Mouse (Mus musculus) intestine, embryonic 15.5 days (tissue): Measurements from ENCODE around the gene Anxa2. TPM values are rescaled to one million over a fixed set of nuclear protein-coding genes. Genes with fewer than 3 reads are reported as not detected.

Source experiments
- ATAC-seq: fragments of 200-750 bp; cut with Nextera tagmentation; 2 replicates; pipeline ENCODE4 v1.8.0; 2017; ENCODE audit warnings: moderate TSS enrichment, moderate library complexity
- H3K27ac ChIP-seq: fragments of 300-500 bp; sonication (generic); 2 replicates; pipeline ENCODE4 v1.5.1; 2015; ENCODE audit warnings: mild to moderate bottlenecking, inconsistent platforms
- H3K27me3 ChIP-seq: fragments of 300-500 bp; sonication (generic); replicated peaks from 2 replicates; pipeline ENCODE4 v1.6.1; 2015; ENCODE audit warnings: inconsistent platforms
- H3K36me3 ChIP-seq: fragments of 300-500 bp; sonication (generic); 2 replicates; pipeline ENCODE4 v1.6.1; 2015; ENCODE audit warnings: inconsistent platforms
- H3K4me1 ChIP-seq: fragments of 300-500 bp; sonication (generic); replicated peaks from 2 replicates; pipeline ENCODE4 v1.6.1; 2015; ENCODE audit warnings: inconsistent platforms
- H3K4me2 ChIP-seq: fragments of 300-500 bp; sonication (generic); replicated peaks from 2 replicates; pipeline ENCODE4 v1.6.1; 2015; ENCODE audit warnings: mild to moderate bottlenecking, inconsistent platforms
- H3K4me3 ChIP-seq: fragments of 300-500 bp; sonication (generic); replicated peaks from 2 replicates; pipeline ENCODE4 v1.5.1; 2015; ENCODE audit warnings: inconsistent platforms
- H3K9ac ChIP-seq: fragments of 300-500 bp; sonication (generic); 2 replicates; pipeline ENCODE4 v1.6.1; 2015; ENCODE audit warnings: inconsistent platforms
- H3K9me3 ChIP-seq: fragments of 300-500 bp; sonication (generic); 2 replicates; pipeline ENCODE4 v1.6.1; 2016; ENCODE audit warnings: inconsistent platforms
- WGBS: fragments of 180-500 bp; shearing (Covaris S2); methylation state at CpG from one replicate; pipeline ENCODE4 v1.1.7; 2015; 5-methylcytosine and 5-hydroxymethylcytosine counted together
- polyA plus RNA-seq: library from polyadenylated mRNA; unstranded; fragments of >200 nt; fragmentation: Nextera tagmentation; extraction: Ambion mirVana; gene quantifications from 2 replicates; pipeline ENCODE4 v1.2.1, GENCODE M21; 2015

Gene Anxa2
- polyA plus RNA-seq: 462 and 533 TPM in 2 replicates

GRCm38 (mm10) chr9:69453066-69453900 lies at the start of gene Anxa2:
Anxa2 (plus strand) TSS chr9:69453620.
- Histone ChIP-seq H3K27ac (peak within 1 kb of the TSS; percentile 92), H3K27me3 (no peaks in the 10 kb centered on the region), H3K4me1 (peaks cover 31% of the 10 kb centered on the region), H3K36me3 (no peaks in the 10 kb centered on the region), H3K9me3 (no peaks in the 10 kb centered on the region), H3K4me2 (peak within 1 kb of the TSS; percentile 82), H3K4me3 (peak within 1 kb of the TSS; percentile 71), H3K9ac (peak within 1 kb of the TSS; percentile 80)
- 6% methylated on average over 36 of the region's 37 CpGs for WGBS
- peak; percentile 89 for ATAC-seq

DNA sequence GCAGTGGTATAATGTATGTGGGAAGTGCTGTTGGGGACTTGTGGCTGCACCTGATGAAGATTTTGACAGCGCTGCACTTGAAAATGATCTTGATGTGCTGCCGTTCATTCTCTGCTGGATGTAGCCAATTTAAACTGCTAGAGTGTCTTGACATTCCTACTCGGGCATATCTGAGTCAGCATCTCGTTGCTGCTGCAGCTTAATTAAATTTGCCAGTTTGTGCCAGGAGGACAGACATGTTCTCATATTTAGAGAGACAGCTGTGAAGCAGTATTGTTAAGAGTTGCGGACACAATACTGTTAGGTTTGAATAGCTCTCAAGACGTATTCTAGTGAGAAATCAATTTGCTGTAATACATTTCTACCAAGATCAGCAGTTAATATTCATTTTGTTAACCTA lies 48.7 kb upstream of the Anxa2 start:
- Histone ChIP-seq H3K4me3 (no peak overlapping the region), H3K27me3 (no peaks in the 10 kb centered on the region), H3K4me1 (no peaks in the 10 kb centered on the region), H3K27ac (no peak overlapping the region), H3K9ac (no peak overlapping the region), H3K4me2 (no peak overlapping the region), H3K9me3 (no peaks in the 10 kb centered on the region), H3K36me3 (no peaks in the 10 kb centered on the region)
- 83% methylated on average over 6 of the region's 6 CpGs for WGBS
- ATAC-seq: no peak

DNA sequence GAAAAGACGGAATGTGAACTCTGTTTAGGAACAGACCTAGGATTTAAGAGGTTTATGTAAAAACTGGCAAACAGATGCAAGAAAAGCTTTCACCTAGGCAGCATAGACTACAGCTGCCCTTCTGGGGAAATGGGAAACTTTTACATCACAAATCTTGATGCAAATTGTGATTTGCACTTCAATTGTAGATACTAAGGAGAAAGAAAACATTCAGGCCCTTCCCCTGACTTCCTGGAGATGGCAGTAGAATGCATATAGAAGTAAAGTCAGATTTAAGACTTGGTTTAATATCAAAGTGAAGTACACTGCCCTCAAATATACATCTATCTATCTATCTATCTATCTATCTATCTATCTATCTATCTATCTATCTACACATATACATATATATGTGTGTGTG lies 33.9 kb upstream of the Anxa2 start:
- no peak overlapping the region for H3K9ac ChIP-seq
- H3K27ac ChIP-seq: no peak overlapping the region
- no peak overlapping the region for H3K4me2 ChIP-seq
- H3K27me3 ChIP-seq: no peaks in the 10 kb centered on the region
- WGBS: 89% methylated on average over 1 of the region's 1 CpGs
- H3K4me3 ChIP-seq: no peak overlapping the region
- H3K4me1 ChIP-seq: no peaks in the 10 kb centered on the region
- no peaks in the 10 kb centered on the region for H3K9me3 ChIP-seq
- H3K36me3 ChIP-seq: peaks cover 8% of the 10 kb centered on the region; the same call in 1 of the 2 replicates
- ATAC-seq: no peak

GRCm38 (mm10) chr9:69430531-69430930 lies 22.9 kb upstream of the Anxa2 start:
- no peak for ATAC-seq

DNA sequence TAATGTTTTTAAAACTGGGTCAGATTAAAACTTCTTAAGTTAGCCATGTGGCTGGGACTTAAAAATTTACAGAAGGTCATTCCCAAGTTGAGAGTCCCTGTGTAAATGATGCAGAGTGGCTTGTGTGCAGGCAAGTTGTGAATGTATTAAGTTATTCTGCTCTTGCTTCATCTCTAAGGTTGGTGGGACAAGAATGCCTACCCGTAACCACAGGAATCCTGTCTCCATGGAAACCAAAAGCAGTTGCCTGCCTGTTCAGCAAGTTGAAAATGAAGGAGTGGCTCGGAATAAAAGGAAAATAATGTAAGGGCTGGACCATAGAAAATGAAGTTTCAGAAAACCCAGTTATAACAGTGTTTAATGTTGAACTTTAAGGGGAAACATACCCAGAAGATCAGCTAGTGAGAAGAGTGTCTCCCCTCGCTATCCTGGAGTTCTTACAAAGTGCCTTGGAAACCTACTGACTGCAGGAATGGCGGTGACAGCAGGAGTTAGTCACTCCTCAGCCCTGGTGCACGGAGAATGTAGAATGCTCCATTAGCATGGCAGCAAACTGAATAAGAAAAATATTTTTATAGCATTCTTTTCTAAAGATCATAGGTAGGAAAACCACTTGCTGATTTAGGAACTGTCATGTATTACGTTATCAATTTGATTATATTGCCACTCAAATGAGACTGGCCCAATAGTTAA lies 21.4 kb upstream of the Anxa2 start:
- no peak overlapping the region for H3K4me3 ChIP-seq
- no peak overlapping the region for H3K9ac ChIP-seq
- H3K27me3 ChIP-seq: no peaks in the 10 kb centered on the region
- WGBS: 71% methylated on average over 6 of the region's 6 CpGs
- no peaks in the 10 kb centered on the region for H3K9me3 ChIP-seq
- no peak overlapping the region for H3K4me2 ChIP-seq
- no peak overlapping the region for H3K27ac ChIP-seq
- H3K4me1 ChIP-seq: no peaks in the 10 kb centered on the region
- ATAC-seq: no peak
- 0 out of 2 replicates have a peak, but pooled peaks cover 7% of the 10 kb centered on the region for H3K36me3 ChIP-seq

More at GRCm38 (mm10) chr9:69430531-69430930, 22.9 kb upstream of the Anxa2 start:
- Histone ChIP-seq H3K4me2 (no peak overlapping the region), H3K4me1 (no peaks in the 10 kb centered on the region), H3K27ac (no peak overlapping the region), H3K9ac (no peak overlapping the region), H3K27me3 (no peaks in the 10 kb centered on the region), H3K4me3 (no peak overlapping the region), H3K9me3 (no peaks in the 10 kb centered on the region), H3K36me3 (0 out of 2 replicates have a peak, but pooled peaks cover 7% of the 10 kb centered on the region)
- WGBS: 84% methylated on average over 3 of the region's 3 CpGs

- WGBS: 84% methylated on average over 10 of the region's 10 CpGs
- H3K27me3 ChIP-seq: no peaks in the 10 kb centered on the region
- no peak overlapping the region for H3K27ac ChIP-seq
These were observed 18.2 kb upstream of the Anxa2 start for GRCm38 (mm10) chr9:69435194-69435593.

GRCm38 (mm10) chr9:69435662-69436061 lies 17.8 kb upstream of the Anxa2 start:
- H3K4me2 ChIP-seq: no peak overlapping the region
- 0 out of 2 replicates have a peak, but pooled peaks cover 4% of the 10 kb centered on the region for H3K4me1 ChIP-seq
- 0 out of 2 replicates have a peak, but pooled peaks have one; percentile 36 for ATAC-seq
- H3K36me3 ChIP-seq: 0 out of 2 replicates have a peak, but pooled peaks cover 4% of the 10 kb centered on the region
- no peak overlapping the region for H3K27ac ChIP-seq
- H3K4me3 ChIP-seq: no peak overlapping the region
- no peak overlapping the region for H3K9ac ChIP-seq
- H3K9me3 ChIP-seq: no peaks in the 10 kb centered on the region
- no peaks in the 10 kb centered on the region for H3K27me3 ChIP-seq

More at GRCm38 (mm10) chr9:69435194-69435593, 18.2 kb upstream of the Anxa2 start:
- no peak overlapping the region for H3K9ac ChIP-seq
- H3K4me1 ChIP-seq: 0 out of 2 replicates have a peak, but pooled peaks cover 4% of the 10 kb centered on the region
- H3K4me2 ChIP-seq: no peak overlapping the region
- no peak for ATAC-seq
- H3K4me3 ChIP-seq: no peak overlapping the region
- H3K9me3 ChIP-seq: no peaks in the 10 kb centered on the region
- H3K36me3 ChIP-seq: 0 out of 2 replicates have a peak, but pooled peaks cover 4% of the 10 kb centered on the region

DNA sequence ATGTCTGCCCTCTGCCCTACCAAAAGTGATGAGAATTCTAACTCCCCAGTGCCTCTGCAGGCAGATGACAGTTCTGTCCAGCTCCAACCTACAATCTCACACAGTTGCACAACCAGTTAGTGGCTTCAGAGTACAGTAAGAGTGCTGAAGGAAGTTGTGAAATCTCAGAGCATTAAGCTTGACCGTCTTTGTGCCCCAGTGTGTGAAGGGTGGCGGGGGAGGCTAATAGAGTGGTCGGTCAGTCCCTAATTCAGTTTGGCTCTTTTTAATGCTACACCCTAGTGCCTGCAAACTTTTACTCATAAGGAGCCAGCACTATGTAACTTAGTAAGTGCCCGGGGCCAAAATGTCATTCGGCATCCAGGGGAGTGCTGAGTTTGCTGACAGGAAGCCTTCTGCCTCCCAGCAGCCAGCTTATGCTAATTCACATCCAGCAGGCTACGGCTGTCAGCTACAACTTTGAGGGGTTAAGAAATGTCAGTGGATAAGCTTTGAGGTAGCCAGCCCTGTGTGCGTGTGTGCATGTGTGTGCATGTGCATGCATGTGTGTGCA lies 13.5 kb upstream of the Anxa2 start:
- Histone ChIP-seq H3K4me1 (peaks cover 9% of the 10 kb centered on the region; the same call in 1 of the 2 replicates), H3K27ac (no peak overlapping the region), H3K9ac (no peak overlapping the region), H3K36me3 (no peaks in the 10 kb centered on the region), H3K4me3 (no peak overlapping the region), H3K9me3 (no peaks in the 10 kb centered on the region), H3K27me3 (no peaks in the 10 kb centered on the region), H3K4me2 (no peak overlapping the region)
- 47% methylated on average over 7 of the region's 7 CpGs for WGBS
- ATAC-seq: no peak

- peak; percentile 75 for ATAC-seq
- H3K4me1 ChIP-seq: peaks cover 9% of the 10 kb centered on the region; the same call in 1 of the 2 replicates
- H3K27ac ChIP-seq: 0 out of 2 replicates have a peak overlapping the region, but pooled peaks have one; percentile 48
- WGBS: 44% methylated on average over 6 of the region's 6 CpGs
- no peaks in the 10 kb centered on the region for H3K9me3 ChIP-seq
- no peak overlapping the region for H3K4me2 ChIP-seq
- H3K36me3 ChIP-seq: no peaks in the 10 kb centered on the region
- H3K4me3 ChIP-seq: no peak overlapping the region
- no peak overlapping the region for H3K9ac ChIP-seq
- H3K27me3 ChIP-seq: no peaks in the 10 kb centered on the region
These were observed 10.9 kb upstream of the Anxa2 start for GRCm38 (mm10) chr9:69442471-69443038.

- H3K4me2 ChIP-seq: no peak overlapping the region
- no peaks in the 10 kb centered on the region for H3K27me3 ChIP-seq
- peak; percentile 75 for ATAC-seq
- H3K27ac ChIP-seq: no peak overlapping the region
- WGBS: 28% methylated on average over 3 of the region's 3 CpGs
- no peaks in the 10 kb centered on the region for H3K36me3 ChIP-seq
- no peaks in the 10 kb centered on the region for H3K9me3 ChIP-seq
- H3K4me3 ChIP-seq: no peak overlapping the region
- H3K9ac ChIP-seq: no peak overlapping the region
- peaks cover 9% of the 10 kb centered on the region; the same call in 1 of the 2 replicates for H3K4me1 ChIP-seq
These were observed 10.2 kb upstream of the Anxa2 start for GRCm38 (mm10) chr9:69443203-69443602.

DNA sequence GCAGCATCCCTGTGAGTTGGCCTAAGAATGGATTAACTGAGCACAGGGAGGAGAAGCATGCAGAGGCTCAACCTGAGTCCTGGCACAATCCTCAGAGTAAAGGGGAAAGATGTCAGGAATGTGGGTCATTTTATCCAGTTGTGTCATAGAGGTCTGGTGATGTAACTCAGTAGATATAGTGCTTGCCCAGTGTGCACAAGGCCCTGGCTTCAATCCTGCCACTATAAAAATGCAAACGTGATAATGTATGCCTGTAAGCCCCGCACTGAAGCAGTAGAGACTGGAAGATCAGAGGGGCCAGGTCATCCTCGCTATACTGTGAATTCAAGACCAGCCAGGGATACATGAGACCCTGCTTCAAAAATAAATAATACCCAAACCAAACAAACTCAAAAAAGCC lies 4.6 kb upstream of the Anxa2 start:
- no peak overlapping the region for H3K4me3 ChIP-seq
- no peak overlapping the region for H3K27ac ChIP-seq
- H3K4me2 ChIP-seq: no peak overlapping the region
- H3K9me3 ChIP-seq: no peaks in the 10 kb centered on the region
- H3K36me3 ChIP-seq: no peaks in the 10 kb centered on the region
- H3K4me1 ChIP-seq: peaks cover 5% of the 10 kb centered on the region; the same call in 1 of the 2 replicates
- 60% methylated on average over 3 of the region's 3 CpGs for WGBS
- H3K27me3 ChIP-seq: no peaks in the 10 kb centered on the region
- H3K9ac ChIP-seq: no peak overlapping the region
- no peak for ATAC-seq

DNA sequence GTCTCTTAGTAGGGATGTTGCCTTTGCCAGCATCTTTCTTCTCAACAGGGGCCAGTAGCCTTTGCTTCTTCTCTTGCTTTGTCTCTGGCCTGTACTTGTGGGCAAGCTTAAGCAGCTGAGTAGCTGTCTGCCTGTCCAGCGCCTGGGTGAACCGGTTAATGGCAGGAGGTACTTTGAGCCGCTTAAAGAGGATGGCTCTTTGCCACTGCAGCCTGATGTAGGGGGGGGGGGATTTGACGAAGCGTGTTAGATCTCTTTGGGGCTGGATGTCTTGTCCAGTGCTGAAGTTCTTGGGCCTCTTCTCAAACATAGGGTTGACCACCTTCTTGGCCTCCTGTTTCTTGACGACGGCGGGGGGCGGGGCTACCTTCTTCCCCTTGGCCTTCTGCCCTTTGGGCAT lies 2.8 kb upstream of the Anxa2 start:
- WGBS: 79% methylated on average over 9 of the region's 9 CpGs
- ATAC-seq: no peak

More for the DNA sequence above, 2.8 kb upstream of the Anxa2 start:
- no peak overlapping the region for H3K4me2 ChIP-seq
- no peaks in the 10 kb centered on the region for H3K9me3 ChIP-seq
- no peak overlapping the region for H3K27ac ChIP-seq
- no peaks in the 10 kb centered on the region for H3K36me3 ChIP-seq
- H3K9ac ChIP-seq: no peak overlapping the region
- no peaks in the 10 kb centered on the region for H3K27me3 ChIP-seq
- H3K4me3 ChIP-seq: no peak overlapping the region
- H3K4me1 ChIP-seq: peaks cover 13% of the 10 kb centered on the region
